Mouse (Mus musculus): Measurements from ENCODE around the gene Skap1. TPM values are rescaled to one million over a fixed set of nuclear protein-coding genes. Genes with fewer than 3 reads are reported as not detected.

The Skap1 gene
- polyA plus RNA-seq, 1 experiment from 2014 or later = 10.6 TPM

GRCm38 (mm10) chr11:96796586-96796985 is 332.2 kb downstream of the Skap1 start:
- H3K36me3 ChIP-seq = peaks cover 53% of the 10 kb centered on the region
- H3K4me1 ChIP-seq = peaks cover 21% of the 10 kb centered on the region
- no peak overlapping the region for H3K27ac ChIP-seq
- no peak overlapping the region for H3K9ac ChIP-seq
- no peaks in the 10 kb centered on the region for H3K9me3 ChIP-seq (replicated peaks)
- WGBS = 57% methylated on average over 1 of the region's 1 CpGs
- H3K27me3 ChIP-seq = no peaks in the 10 kb centered on the region
- no peak overlapping the region for H3K4me3 ChIP-seq (replicated peaks)
- ATAC-seq (replicated peaks; ENCODE audit: low FRiP score) = no peak
- no peak overlapping the region for H3K4me2 ChIP-seq

GRCm38 (mm10) chr11:96799511-96799910 is 335.1 kb downstream of the Skap1 start:
- no peak overlapping the region for H3K4me3 ChIP-seq (replicated peaks)
- no peaks in the 10 kb centered on the region for H3K9me3 ChIP-seq (replicated peaks)
- H3K4me1 ChIP-seq = no peaks in the 10 kb centered on the region
- WGBS = 88% methylated on average over 2 of the region's 2 CpGs
- H3K27ac ChIP-seq = no peak overlapping the region
- H3K36me3 ChIP-seq = peaks cover 76% of the 10 kb centered on the region
- H3K4me2 ChIP-seq = no peak overlapping the region
- H3K27me3 ChIP-seq = no peaks in the 10 kb centered on the region
- no peak overlapping the region for H3K9ac ChIP-seq
- ATAC-seq (replicated peaks; ENCODE audit: low FRiP score) = no peak

- H3K36me3 ChIP-seq = peaks cover 99% of the 10 kb centered on the region
- 93% methylated on average over 5 of the region's 5 CpGs for WGBS
Measured at GRCm38 (mm10) chr11:96805606-96806005, 341.2 kb downstream of the Skap1 start.

GRCm38 (mm10) chr11:96808066-96808465 is 343.7 kb downstream of the Skap1 start:
- Histone ChIP-seq H3K4me3 (replicated peaks) (no peak overlapping the region), H3K9me3 (replicated peaks) (no peaks in the 10 kb centered on the region), H3K36me3 (peaks cover 99% of the 10 kb centered on the region), H3K27ac (no peak overlapping the region), H3K4me1 (no peaks in the 10 kb centered on the region), H3K9ac (no peak overlapping the region), H3K27me3 (no peaks in the 10 kb centered on the region), H3K4me2 (no peak overlapping the region)
- no peak for ATAC-seq (replicated peaks; ENCODE audit: low FRiP score)
- WGBS = 57% methylated on average over 1 of the region's 1 CpGs

More at GRCm38 (mm10) chr11:96805606-96806005, 341.2 kb downstream of the Skap1 start:
- H3K4me1 ChIP-seq = no peaks in the 10 kb centered on the region
- H3K4me3 ChIP-seq (replicated peaks) = no peak overlapping the region
- ATAC-seq (replicated peaks; ENCODE audit: low FRiP score) = no peak
- H3K9ac ChIP-seq = no peak overlapping the region
- no peaks in the 10 kb centered on the region for H3K9me3 ChIP-seq (replicated peaks)
- H3K27me3 ChIP-seq = no peaks in the 10 kb centered on the region
- H3K27ac ChIP-seq = no peak overlapping the region
- no peak overlapping the region for H3K4me2 ChIP-seq

Other genes starting within 250 kb of the Skap1 start
- gene Hoxb9, start 193.1 kb upstream of the Skap1 start, polyA plus RNA-seq (2015; fragmentation: Nextera tagmentation; extraction: Ambion mirVana) = 22.3 and 27.2 TPM in 2 replicates
- 8.9 and 9.8 TPM in 2 replicates for gene Hoxb8, start 182.7 kb upstream of the Skap1 start, polyA plus RNA-seq (2015; fragmentation: Nextera tagmentation; extraction: Ambion mirVana)
- gene Hoxb7, start 178.0 kb upstream of the Skap1 start, polyA plus RNA-seq (2015; fragmentation: Nextera tagmentation; extraction: Ambion mirVana) = 58.5 and 62.7 TPM in 2 replicates
- gene Hoxb6, start 172.1 kb upstream of the Skap1 start, polyA plus RNA-seq (2015; fragmentation: Nextera tagmentation; extraction: Ambion mirVana) = 47.1 and 49.1 TPM in 2 replicates
- gene Hoxb5, start 161.3 kb upstream of the Skap1 start, polyA plus RNA-seq (2015; fragmentation: Nextera tagmentation; extraction: Ambion mirVana) = 18.8 and 20.2 TPM in 2 replicates
- gene Hoxb4, start 146.3 kb upstream of the Skap1 start, polyA plus RNA-seq (2015; fragmentation: Nextera tagmentation; extraction: Ambion mirVana) = 6.4 and 7.1 TPM in 2 replicates
- 4.4 and 4.5 TPM in 2 replicates for gene Hoxb3, start 141.3 kb upstream of the Skap1 start, polyA plus RNA-seq (2015; fragmentation: Nextera tagmentation; extraction: Ambion mirVana)
- gene Hoxb2, start 114.1 kb upstream of the Skap1 start, polyA plus RNA-seq (2015; fragmentation: Nextera tagmentation; extraction: Ambion mirVana) = 45.7 and 45.9 TPM in 2 replicates
- gene Hoxb1, start 98.8 kb upstream of the Skap1 start, polyA plus RNA-seq (2015; fragmentation: Nextera tagmentation; extraction: Ambion mirVana) = 0.27 and 0.35 TPM in 2 replicates